Mouse (Mus musculus) neural tube, embryonic 14.5 days (tissue): ENCODE measurements around the gene Golph3. TPM values are rescaled to one million over a fixed set of nuclear protein-coding genes. Genes with fewer than 3 reads are reported as not detected.

Experiments used
- ATAC-seq: fragments of 200-750 bp; cut with Nextera tagmentation; 2 replicates; pipeline ENCODE4 v1.8.0; 2017; ENCODE audit warnings: low read depth, mild to moderate bottlenecking, moderate TSS enrichment, moderate library complexity
- H3K27ac ChIP-seq: fragments of 300-500 bp; sonication (generic); 2 replicates; pipeline ENCODE4 v1.5.1; 2014; ENCODE audit warnings: low read depth, mild to moderate bottlenecking, control low read depth, low read length, moderate library complexity, mixed read lengths
- H3K27me3 ChIP-seq: fragments of 300-500 bp; sonication (generic); 2 replicates; pipeline ENCODE4 v1.6.1; 2014; ENCODE audit warnings: low read length; ENCODE audit not compliant: control insufficient read depth, insufficient read depth
- H3K36me3 ChIP-seq: fragments of 300-500 bp; sonication (generic); 2 replicates; pipeline ENCODE4 v1.6.1; 2014; ENCODE audit warnings: low read length, mixed read lengths; ENCODE audit not compliant: control insufficient read depth, insufficient read depth
- H3K4me1 ChIP-seq: fragments of 300-500 bp; sonication (generic); 2 replicates; pipeline ENCODE4 v1.6.1; 2014; ENCODE audit warnings: low read length; ENCODE audit not compliant: control insufficient read depth, insufficient read depth
- H3K4me2 ChIP-seq: fragments of 300-500 bp; sonication (generic); 2 replicates; pipeline ENCODE4 v1.6.1; 2014; ENCODE audit warnings: mild to moderate bottlenecking, low read depth, low read length, control low read depth
- H3K4me3 ChIP-seq: fragments of 300-500 bp; sonication (generic); 2 replicates; pipeline ENCODE4 v1.5.1; 2014; ENCODE audit warnings: low read depth, low read length, control low read depth, mixed read lengths
- H3K9ac ChIP-seq: fragments of 300-500 bp; sonication (generic); replicated peaks from 2 replicates; pipeline ENCODE4 v1.6.1; 2014; ENCODE audit warnings: low read depth, mild to moderate bottlenecking, control low read depth, low read length, mixed read lengths
- H3K9me3 ChIP-seq: fragments of 300-500 bp; sonication (generic); 2 replicates; pipeline ENCODE4 v1.6.1; 2016; ENCODE audit warnings: low read length; ENCODE audit not compliant: control insufficient read depth
- WGBS: fragments of 180-500 bp; shearing (Covaris S2); extraction: QIAGEN DNeasy Blood & Tissue Kit; methylation state at CpG from one replicate; pipeline ENCODE4 v1.1.7; 2014; 5-methylcytosine and 5-hydroxymethylcytosine counted together
- polyA plus RNA-seq: library from polyadenylated mRNA; unstranded; fragments of >200 nt; fragmentation: Nextera tagmentation; extraction: Ambion mirVana; gene quantifications from 2 replicates; pipeline ENCODE4 v1.2.1, GENCODE M21; 2014

Gene Golph3
- 92.0 and 102 TPM in 2 replicates for polyA plus RNA-seq

- Histone ChIP-seq H3K9ac (peak within 1 kb of the TSS; percentile 97), H3K36me3 (no peaks in the 10 kb centered on the region), H3K27ac (peak within 1 kb of the TSS; percentile 96), H3K27me3 (peaks cover 4% of the 10 kb centered on the region; the same call in 1 of the 2 replicates), H3K4me3 (peak within 1 kb of the TSS; percentile 100), H3K4me2 (peak within 1 kb of the TSS; percentile 79), H3K4me1 (peaks cover 21% of the 10 kb centered on the region; the same call in 1 of the 2 replicates), H3K9me3 (no peaks in the 10 kb centered on the region)
- WGBS: under 1% methylated on average over 64 of the region's 74 CpGs
- ATAC-seq: peak; percentile 97
Observed at GRCm38 (mm10) chr15:12321091-12321787, at the start of gene Golph3. TSS of gene Golph3 (plus strand) at chr15:12321450.

GRCm38 (mm10) chr15:12273325-12274052 lies 47.8 kb upstream of the Golph3 start:
- WGBS: 82% methylated on average over 12 of the region's 12 CpGs
- 0 out of 2 replicates have a peak, but pooled peaks have one; percentile 10 for ATAC-seq
- no peak overlapping the region for H3K4me3 ChIP-seq
- H3K27ac ChIP-seq: no peak overlapping the region
- H3K9me3 ChIP-seq: no peaks in the 10 kb centered on the region
- peaks cover 14% of the 10 kb centered on the region for H3K36me3 ChIP-seq
- no peak overlapping the region for H3K9ac ChIP-seq
- no peaks in the 10 kb centered on the region for H3K4me1 ChIP-seq
- no peaks in the 10 kb centered on the region for H3K27me3 ChIP-seq
- H3K4me2 ChIP-seq: no peak overlapping the region

GRCm38 (mm10) chr15:12274053-12274769 lies 47.0 kb upstream of the Golph3 start:
- Histone ChIP-seq H3K9me3 (no peaks in the 10 kb centered on the region), H3K4me1 (no peaks in the 10 kb centered on the region), H3K4me2 (no peak overlapping the region), H3K4me3 (no peak overlapping the region), H3K9ac (no peak overlapping the region), H3K27ac (no peak overlapping the region), H3K27me3 (no peaks in the 10 kb centered on the region), H3K36me3 (peaks cover 14% of the 10 kb centered on the region)
- ATAC-seq: no peak
- WGBS: 61% methylated on average over 4 of the region's 4 CpGs

- Histone ChIP-seq H3K36me3 (peaks cover 6% of the 10 kb centered on the region), H3K27me3 (no peaks in the 10 kb centered on the region), H3K4me3 (no peak overlapping the region), H3K4me2 (no peak overlapping the region), H3K27ac (no peak overlapping the region), H3K4me1 (no peaks in the 10 kb centered on the region), H3K9ac (no peak overlapping the region), H3K9me3 (no peaks in the 10 kb centered on the region)
- 92% methylated on average over 4 of the region's 4 CpGs for WGBS
- no peak for ATAC-seq
Observed at GRCm38 (mm10) chr15:12275091-12275623, 46.1 kb upstream of the Golph3 start.

- no peak for ATAC-seq
- Histone ChIP-seq H3K9ac (no peak overlapping the region), H3K4me1 (no peaks in the 10 kb centered on the region), H3K4me3 (no peak overlapping the region), H3K27me3 (no peaks in the 10 kb centered on the region), H3K9me3 (no peaks in the 10 kb centered on the region), H3K36me3 (no peaks in the 10 kb centered on the region), H3K27ac (no peak overlapping the region), H3K4me2 (no peak overlapping the region)
- 89% methylated on average over 1 of the region's 1 CpGs for WGBS
Observed at GRCm38 (mm10) chr15:12279816-12280215, 41.4 kb upstream of the Golph3 start.

- Histone ChIP-seq H3K36me3 (no peaks in the 10 kb centered on the region), H3K27ac (no peak overlapping the region), H3K9me3 (no peaks in the 10 kb centered on the region), H3K9ac (no peak overlapping the region), H3K4me3 (no peak overlapping the region), H3K4me2 (no peak overlapping the region), H3K4me1 (no peaks in the 10 kb centered on the region), H3K27me3 (no peaks in the 10 kb centered on the region)
- 86% methylated on average over 6 of the region's 6 CpGs for WGBS
- no peak for ATAC-seq
Observed at GRCm38 (mm10) chr15:12284794-12285534, 36.3 kb upstream of the Golph3 start.

GRCm38 (mm10) chr15:12285535-12285809 lies 35.8 kb upstream of the Golph3 start:
- ATAC-seq: no peak
- WGBS: 91% methylated on average over 5 of the region's 5 CpGs
- Histone ChIP-seq H3K9me3 (no peaks in the 10 kb centered on the region), H3K9ac (no peak overlapping the region), H3K36me3 (no peaks in the 10 kb centered on the region), H3K4me2 (no peak overlapping the region), H3K27ac (no peak overlapping the region), H3K27me3 (no peaks in the 10 kb centered on the region), H3K4me1 (no peaks in the 10 kb centered on the region), H3K4me3 (no peak overlapping the region)

GRCm38 (mm10) chr15:12290330-12290729 lies 30.9 kb upstream of the Golph3 start:
- H3K4me3 ChIP-seq: no peak overlapping the region
- H3K9me3 ChIP-seq: no peaks in the 10 kb centered on the region
- WGBS: 85% methylated on average over 7 of the region's 7 CpGs
- no peaks in the 10 kb centered on the region for H3K4me1 ChIP-seq
- H3K27me3 ChIP-seq: no peaks in the 10 kb centered on the region
- ATAC-seq: no peak
- no peaks in the 10 kb centered on the region for H3K36me3 ChIP-seq
- H3K9ac ChIP-seq: no peak overlapping the region
- no peak overlapping the region for H3K27ac ChIP-seq
- no peak overlapping the region for H3K4me2 ChIP-seq
